Mouse (Mus musculus) lung, embryonic 16.5 days (tissue): ENCODE results near the gene Hipk4. TPM values are rescaled to one million over a fixed set of nuclear protein-coding genes. Genes with fewer than 3 reads are reported as not detected.

Experiments used
- ATAC-seq: fragments of 200-750 bp; cut with Nextera tagmentation; 2 replicates; pipeline ENCODE4 v1.8.0; 2017; ENCODE audit warnings: low read depth, mild to moderate bottlenecking, moderate library complexity
- H3K27ac ChIP-seq: fragments of 300-500 bp; sonication (generic); 2 replicates; pipeline ENCODE4 v1.5.1; 2014; ENCODE audit warnings: mild to moderate bottlenecking, control low read depth, low read length
- H3K27me3 ChIP-seq: fragments of 300-500 bp; sonication (generic); 2 replicates; pipeline ENCODE4 v1.6.1; 2014; ENCODE audit warnings: low read depth, low read length, mixed read lengths; ENCODE audit not compliant: control insufficient read depth, insufficient read depth
- H3K36me3 ChIP-seq: fragments of 300-500 bp; sonication (generic); 2 replicates; pipeline ENCODE4 v1.6.1; 2014; ENCODE audit warnings: low read length; ENCODE audit not compliant: control insufficient read depth, insufficient read depth
- H3K4me1 ChIP-seq: fragments of 300-500 bp; sonication (generic); replicated peaks from 2 replicates; pipeline ENCODE4 v1.6.1; 2014; ENCODE audit warnings: low read length, mixed read lengths; ENCODE audit not compliant: control insufficient read depth, insufficient read depth
- H3K4me2 ChIP-seq: fragments of 300-500 bp; sonication (generic); 2 replicates; pipeline ENCODE4 v1.6.1; 2014; ENCODE audit warnings: low read depth, low read length, control low read depth
- H3K4me3 ChIP-seq: fragments of 300-500 bp; sonication (generic); 2 replicates; pipeline ENCODE4 v1.5.1; 2014; ENCODE audit warnings: mild to moderate bottlenecking, low read length, control low read depth
- H3K9ac ChIP-seq: fragments of 300-500 bp; sonication (generic); 2 replicates; pipeline ENCODE4 v1.6.1; 2014; ENCODE audit warnings: low read length, control low read depth
- H3K9me3 ChIP-seq: fragments of 300-500 bp; sonication (generic); 2 replicates; pipeline ENCODE4 v1.6.1; 2016; ENCODE audit warnings: low read length; ENCODE audit not compliant: control insufficient read depth
- WGBS: fragments of 180-500 bp; shearing (Covaris S2); extraction: QIAGEN DNeasy Blood & Tissue Kit; methylation state at CpG from one replicate; pipeline ENCODE4 v1.1.7; 2014; 5-methylcytosine and 5-hydroxymethylcytosine counted together
- polyA plus RNA-seq: library from polyadenylated mRNA; unstranded; fragments of >200 nt; fragmentation: Nextera tagmentation; extraction: Ambion mirVana; gene quantifications from 2 replicates; pipeline ENCODE4 v1.2.1, GENCODE M21; 2015

The Hipk4 gene
- polyA plus RNA-seq, 1 experiment from 2014 or later, result 0.72 TPM

DNA sequence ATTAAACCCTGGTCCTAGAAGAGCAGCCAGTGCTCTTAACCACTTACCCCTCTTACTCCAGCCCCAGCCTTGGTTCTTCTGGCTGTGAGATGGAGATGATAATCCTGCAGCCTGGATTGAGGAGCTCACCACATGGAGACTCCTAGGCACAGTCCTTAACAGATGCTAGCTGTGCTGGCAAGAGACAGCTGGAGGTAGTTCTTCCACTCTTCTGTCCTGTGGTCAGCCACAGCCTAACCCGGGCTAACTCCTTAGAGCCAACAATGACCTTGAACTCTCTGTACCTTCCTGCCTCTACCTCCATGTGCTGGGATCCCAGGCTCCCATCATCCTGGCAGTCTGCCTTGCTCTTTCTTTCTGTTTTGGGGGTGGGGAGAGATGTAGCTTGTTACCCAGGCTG is 37.9 kb downstream of the Hipk4 start:
- no peaks in the 10 kb centered on the region for H3K9me3 ChIP-seq
- H3K4me3 ChIP-seq, result no peak overlapping the region
- no peaks in the 10 kb centered on the region for H3K4me1 ChIP-seq
- no peak for ATAC-seq
- 82% methylated on average over 1 of the region's 1 CpGs for WGBS
- H3K27ac ChIP-seq, result no peak overlapping the region
- H3K36me3 ChIP-seq, result peaks cover 25% of the 10 kb centered on the region
- no peak overlapping the region for H3K4me2 ChIP-seq
- no peaks in the 10 kb centered on the region for H3K27me3 ChIP-seq
- H3K9ac ChIP-seq, result no peak overlapping the region

DNA sequence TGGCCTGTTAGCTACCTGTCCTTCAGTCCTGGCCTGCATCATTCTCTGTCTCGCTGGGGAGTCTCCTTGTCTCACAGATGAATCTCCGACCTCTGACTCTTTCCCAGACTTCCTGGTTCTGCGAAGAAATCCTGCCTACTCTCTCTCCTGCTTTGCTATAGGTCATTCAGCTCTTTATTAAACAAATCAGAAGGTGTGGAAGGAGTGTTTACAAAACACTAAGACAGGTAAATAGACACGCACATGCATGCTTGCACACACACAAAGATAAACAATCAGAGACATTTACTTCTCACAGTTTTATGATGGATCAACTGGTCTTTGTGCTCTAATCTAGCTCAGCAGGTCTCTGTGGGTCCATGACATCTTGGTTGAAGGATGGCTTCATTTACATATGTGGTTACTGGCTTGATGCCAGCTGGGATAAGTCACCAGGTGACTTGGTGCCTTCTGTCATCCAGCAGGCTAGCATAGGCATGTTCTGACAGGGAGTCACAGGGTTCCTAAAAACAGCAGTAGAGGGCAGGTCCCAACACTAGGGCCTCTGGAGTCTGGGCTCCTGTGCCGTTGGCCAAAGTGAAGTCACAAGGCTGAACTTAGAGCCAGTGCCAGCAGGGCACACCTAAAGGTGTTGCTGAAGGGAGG is 46.6 kb downstream of the Hipk4 start:
- no peaks in the 10 kb centered on the region for H3K9me3 ChIP-seq
- H3K36me3 ChIP-seq, result peaks cover 37% of the 10 kb centered on the region
- H3K4me3 ChIP-seq, result no peak overlapping the region
- 72% methylated on average over 5 of the region's 5 CpGs for WGBS
- no peaks in the 10 kb centered on the region for H3K27me3 ChIP-seq
- no peak overlapping the region for H3K9ac ChIP-seq
- no peak overlapping the region for H3K4me2 ChIP-seq
- H3K27ac ChIP-seq, result no peak overlapping the region
- ATAC-seq, result no peak
- H3K4me1 ChIP-seq, result no peaks in the 10 kb centered on the region

DNA sequence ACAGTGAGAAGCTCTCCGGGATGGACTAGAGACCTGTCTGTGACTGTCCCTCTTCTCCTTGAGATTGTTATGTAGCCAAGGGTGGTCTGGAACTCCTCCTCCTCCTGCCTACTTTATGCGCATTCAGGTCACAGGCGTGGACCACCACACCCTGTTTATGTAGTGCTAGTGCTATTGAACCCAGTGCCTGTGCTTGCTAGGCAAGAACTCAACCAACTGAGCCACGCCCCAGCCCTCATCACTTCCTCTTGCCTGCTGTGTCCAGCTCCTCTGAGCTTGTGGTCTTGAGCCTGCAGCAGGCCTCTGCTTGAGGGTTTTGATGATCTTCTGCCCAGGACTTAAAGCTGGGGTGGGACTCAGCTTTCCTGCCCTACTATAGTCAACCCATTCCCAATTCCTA is 49.1 kb downstream of the Hipk4 start:
- no peak overlapping the region for H3K4me3 ChIP-seq
- no peak for ATAC-seq
- H3K27me3 ChIP-seq, result no peaks in the 10 kb centered on the region
- H3K9me3 ChIP-seq, result no peaks in the 10 kb centered on the region
- H3K9ac ChIP-seq, result no peak overlapping the region
- WGBS, result 92% methylated on average over 4 of the region's 4 CpGs
- H3K27ac ChIP-seq, result no peak overlapping the region
- no peak overlapping the region for H3K4me2 ChIP-seq
- H3K36me3 ChIP-seq, result peaks cover 39% of the 10 kb centered on the region
- H3K4me1 ChIP-seq, result no peaks in the 10 kb centered on the region

DNA sequence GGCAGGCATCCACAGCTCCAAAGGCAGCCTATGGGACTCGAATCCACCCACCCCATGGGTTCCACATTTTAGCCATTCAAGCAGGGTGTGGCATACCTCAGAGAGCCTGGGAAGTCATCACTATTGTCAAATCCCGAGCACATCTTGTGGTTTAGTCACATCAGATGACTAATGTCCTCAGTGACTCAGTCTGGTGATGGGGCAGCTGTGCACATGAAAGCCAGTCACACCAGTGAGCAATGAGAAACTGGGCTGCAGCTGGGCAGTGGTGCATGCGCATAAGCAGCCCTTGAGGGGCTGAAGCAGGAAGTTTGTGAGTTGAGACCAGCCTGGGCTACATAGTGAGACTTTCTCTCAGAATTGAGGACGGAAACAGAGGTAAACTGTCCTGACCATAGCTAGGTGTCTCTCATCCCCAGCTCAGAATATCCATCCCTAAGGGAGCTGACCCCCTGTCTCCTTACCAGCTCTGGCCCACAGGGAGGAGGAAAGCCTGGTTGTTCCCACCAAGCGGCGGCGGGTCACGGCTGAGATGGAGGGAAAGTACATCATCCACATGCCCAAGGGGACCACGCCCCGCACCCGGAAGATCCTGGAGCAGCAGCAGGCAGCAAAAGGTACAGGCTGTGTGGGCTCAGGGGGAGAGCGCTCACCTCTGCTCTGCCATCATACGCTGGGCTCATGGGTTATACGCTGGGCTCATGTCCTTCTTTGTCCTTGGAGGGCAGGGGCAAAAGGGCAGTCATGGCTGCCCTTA is 51.2 kb downstream of the Hipk4 start:
- Histone ChIP-seq H3K9ac (no peak overlapping the region), H3K27ac (no peak overlapping the region), H3K4me2 (no peak overlapping the region), H3K4me3 (no peak overlapping the region), H3K36me3 (peaks cover 43% of the 10 kb centered on the region), H3K9me3 (no peaks in the 10 kb centered on the region), H3K4me1 (no peaks in the 10 kb centered on the region), H3K27me3 (no peaks in the 10 kb centered on the region)
- no peak for ATAC-seq
- 88% methylated on average over 14 of the region's 14 CpGs for WGBS

DNA sequence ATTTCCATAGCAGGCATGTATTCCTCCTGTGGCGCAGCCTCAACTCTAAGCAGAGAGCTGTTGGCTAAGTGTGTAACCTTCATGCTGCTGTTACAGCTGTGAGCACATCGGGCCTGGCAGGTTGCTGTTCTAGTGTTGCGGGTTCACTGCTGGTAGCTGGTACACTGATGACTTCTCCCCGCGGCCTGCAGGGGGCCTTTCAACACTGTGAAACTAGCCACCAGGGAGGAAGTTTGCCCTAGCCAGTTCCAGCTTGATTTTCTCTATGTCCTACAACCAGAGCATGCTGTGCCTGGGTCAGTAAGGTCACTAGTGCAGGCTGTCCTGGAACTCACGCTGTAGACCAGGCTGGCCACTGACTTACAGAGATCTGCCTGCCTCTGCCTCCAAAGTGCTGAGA is 53.8 kb downstream of the Hipk4 start:
- 69% methylated on average over 6 of the region's 6 CpGs for WGBS
- ATAC-seq, result no peak
- H3K9ac ChIP-seq, result no peak overlapping the region

DNA sequence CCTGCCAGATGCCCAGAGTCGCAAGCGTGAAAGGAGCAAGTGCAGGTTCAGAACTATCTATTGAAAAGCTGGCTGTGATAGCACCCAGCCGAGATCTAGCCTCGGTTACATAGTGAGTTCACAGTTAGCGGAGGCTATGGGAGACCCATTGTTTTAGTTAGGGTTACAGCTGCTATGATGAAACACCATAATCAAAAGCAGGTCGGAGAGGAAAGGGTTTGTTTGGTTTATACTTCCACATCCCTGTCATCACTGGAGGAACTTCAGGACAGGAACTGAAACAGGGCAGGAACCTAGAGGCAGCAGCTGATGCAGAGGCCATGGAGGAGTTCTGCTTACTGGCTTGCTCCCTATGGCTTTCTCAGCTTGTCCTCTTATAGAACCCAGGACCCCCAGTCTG is 54.5 kb downstream of the Hipk4 start:
- no peak for ATAC-seq
- Histone ChIP-seq H3K4me1 (no peaks in the 10 kb centered on the region), H3K4me2 (no peak overlapping the region), H3K4me3 (no peak overlapping the region), H3K27ac (no peak overlapping the region), H3K9ac (no peak overlapping the region), H3K27me3 (no peaks in the 10 kb centered on the region), H3K36me3 (peaks cover 50% of the 10 kb centered on the region), H3K9me3 (no peaks in the 10 kb centered on the region)
- 82% methylated on average over 6 of the region's 6 CpGs for WGBS

More for the DNA sequence above, 53.8 kb downstream of the Hipk4 start:
- H3K4me3 ChIP-seq, result no peak overlapping the region
- H3K9me3 ChIP-seq, result no peaks in the 10 kb centered on the region
- H3K4me2 ChIP-seq, result no peak overlapping the region
- no peaks in the 10 kb centered on the region for H3K4me1 ChIP-seq
- no peaks in the 10 kb centered on the region for H3K27me3 ChIP-seq
- peaks cover 52% of the 10 kb centered on the region for H3K36me3 ChIP-seq
- H3K27ac ChIP-seq, result no peak overlapping the region

DNA sequence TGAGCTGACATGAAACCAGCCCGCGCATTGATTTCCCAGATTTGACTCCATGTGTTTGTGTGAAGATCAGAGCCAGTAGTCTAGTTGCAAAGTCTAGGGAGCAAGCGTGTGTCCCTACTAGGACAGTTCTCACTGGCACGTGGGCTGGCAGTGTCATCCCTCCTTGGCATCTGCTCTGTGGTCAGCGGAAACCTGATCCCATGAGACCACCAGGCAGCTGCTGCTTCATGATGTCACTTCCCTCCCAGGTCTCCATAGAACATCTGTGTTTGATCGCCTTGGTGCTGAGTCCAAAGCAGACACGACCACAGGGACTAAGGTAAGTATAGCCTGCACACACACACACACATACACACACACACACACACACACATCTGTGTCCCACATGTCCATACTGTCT is 55.4 kb downstream of the Hipk4 start:
- Histone ChIP-seq H3K9ac (no peak overlapping the region), H3K27me3 (no peaks in the 10 kb centered on the region), H3K36me3 (peaks cover 54% of the 10 kb centered on the region), H3K4me1 (no peaks in the 10 kb centered on the region), H3K4me3 (no peak overlapping the region), H3K4me2 (no peak overlapping the region), H3K27ac (no peak overlapping the region), H3K9me3 (no peaks in the 10 kb centered on the region)
- ATAC-seq, result no peak
- 78% methylated on average over 7 of the region's 7 CpGs for WGBS

DNA sequence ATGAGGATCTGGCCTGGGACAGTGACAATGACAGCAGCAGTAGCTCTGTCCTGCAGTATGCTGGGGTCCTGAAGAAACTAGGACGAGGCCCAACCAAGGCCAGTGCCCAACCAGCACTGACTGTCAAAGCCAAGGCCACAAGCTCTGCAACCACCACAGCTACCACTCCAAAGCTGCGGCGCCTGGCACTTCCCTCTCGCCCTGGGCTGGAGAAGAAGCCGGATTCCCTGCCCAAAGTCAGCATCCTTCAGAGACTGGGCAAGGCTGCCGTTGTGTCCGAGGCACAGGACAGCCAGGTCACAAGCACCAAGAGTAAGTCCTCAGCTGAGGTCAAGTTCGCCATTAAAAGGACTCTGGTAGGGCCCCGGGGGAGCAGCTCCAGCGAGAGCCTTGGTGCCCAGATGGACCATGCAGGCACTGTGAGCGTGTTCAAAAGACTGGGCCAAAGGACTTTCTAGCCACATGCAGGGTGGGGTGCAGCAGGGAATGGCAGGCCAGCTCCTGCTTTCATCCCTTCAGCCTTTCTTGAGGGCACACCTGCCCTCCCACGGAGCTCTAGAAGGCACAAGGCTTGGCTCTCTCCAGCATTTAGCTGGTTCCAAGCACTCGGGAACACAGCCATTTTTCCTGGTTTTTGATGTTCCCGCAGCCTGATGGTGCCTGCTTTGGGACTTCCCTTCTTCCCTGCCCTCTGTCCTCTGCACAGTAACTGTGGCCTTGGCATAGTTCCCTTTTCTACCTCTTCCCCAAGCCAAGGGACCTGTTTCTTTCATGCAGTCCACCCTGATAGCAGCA is 57.5 kb downstream of the Hipk4 start:
- no peak overlapping the region for H3K9ac ChIP-seq
- peaks cover 48% of the 10 kb centered on the region for H3K36me3 ChIP-seq
- no peaks in the 10 kb centered on the region for H3K27me3 ChIP-seq
- H3K27ac ChIP-seq, result no peak overlapping the region
- 87% methylated on average over 14 of the region's 14 CpGs for WGBS
- H3K9me3 ChIP-seq, result no peaks in the 10 kb centered on the region
- no peak overlapping the region for H3K4me2 ChIP-seq
- no peak for ATAC-seq
- no peak overlapping the region for H3K4me3 ChIP-seq
- H3K4me1 ChIP-seq, result no peaks in the 10 kb centered on the region
